In genomic region chr2:18389631-18390030, GRCm38 (mm10) we compare ENCODE assay signal across 14 mouse cellular contexts.
"Had no signal": no experiment of that assay in that cellular context is flagged by ENCODE, and none has a peak within 500 bp of the region (broad histone marks: within the 10 kb centered on the region; RNA-seq: fewer than 3 reads in every experiment).

No protein-coding gene starts in this region.

- DNase-seq: kidney, adult 2 months; kidney, postnatal 14 days; lung, embryonic 14.5 days; lung, postnatal 10 days; spleen, adult 18-20 months; thymus, adult 2 months; thymus, postnatal 36 days had no signal

- H3K4me3 ChIP-seq: kidney, embryonic 15.5 days; limb, embryonic 15.5 days; liver, embryonic 12.5 days; midbrain, embryonic 12.5 days had no signal

- ATAC-seq: intestine, embryonic 16.5 days; liver, embryonic 12.5 days; midbrain, embryonic 16.5 days had no signal

- H3K9me3 ChIP-seq: kidney, embryonic 15.5 days; limb, embryonic 15.5 days; liver, embryonic 12.5 days; midbrain, embryonic 12.5 days had no signal

- H3K27ac ChIP-seq: kidney, embryonic 15.5 days; limb, embryonic 15.5 days; liver, embryonic 12.5 days; macrophage; midbrain, embryonic 12.5 days had no signal

- H3K36me3 ChIP-seq: kidney, embryonic 15.5 days; limb, embryonic 15.5 days; liver, embryonic 12.5 days; midbrain, embryonic 12.5 days had no signal

- H3K9ac ChIP-seq: kidney, embryonic 15.5 days; limb, embryonic 15.5 days; liver, embryonic 12.5 days; lung, embryonic 14.5 days; midbrain, embryonic 12.5 days had no signal

- H3K4me2 ChIP-seq: kidney, embryonic 15.5 days; limb, embryonic 15.5 days; liver, embryonic 12.5 days; midbrain, embryonic 12.5 days had no signal

- H3K27me3 ChIP-seq: kidney, embryonic 15.5 days; limb, embryonic 15.5 days; liver, embryonic 12.5 days; midbrain, embryonic 12.5 days had no signal
